Mouse (Mus musculus) embryonic facial prominence, embryonic 13.5 days (tissue): ENCODE data around the gene Kdm2b. TPM values are rescaled to one million over a fixed set of nuclear protein-coding genes. Genes with fewer than 3 reads are reported as not detected.
A peak's percentile ranks its signal among the peaks of the same experiment; 100 is the strongest.

Experiments
- ATAC-seq: fragments of 200-750 bp; cut with Nextera tagmentation; 2 replicates; pipeline ENCODE4 v1.8.0; 2017; ENCODE audit warnings: low read depth; ENCODE audit not compliant: insufficient number of reproducible peaks, insufficient read depth, low FRiP score, low TSS enrichment
- H3K27ac ChIP-seq: fragments of 300-500 bp; sonication (generic); 2 replicates; pipeline ENCODE4 v1.5.1; 2015; ENCODE audit warnings: moderate library complexity, mild to moderate bottlenecking, inconsistent platforms
- H3K27me3 ChIP-seq: fragments of 300-500 bp; sonication (generic); 2 replicates; pipeline ENCODE4 v1.6.1; 2015; ENCODE audit warnings: mild to moderate bottlenecking, inconsistent platforms
- H3K36me3 ChIP-seq: fragments of 300-500 bp; sonication (generic); 2 replicates; pipeline ENCODE4 v1.6.1; 2015; ENCODE audit warnings: mild to moderate bottlenecking, inconsistent platforms
- H3K4me1 ChIP-seq: fragments of 300-500 bp; sonication (generic); 2 replicates; pipeline ENCODE4 v1.6.1; 2015; ENCODE audit warnings: inconsistent platforms
- H3K4me2 ChIP-seq: fragments of 300-500 bp; sonication (generic); 2 replicates; pipeline ENCODE4 v1.6.1; 2015; ENCODE audit warnings: moderate library complexity, mild to moderate bottlenecking, inconsistent platforms
- H3K4me3 ChIP-seq: fragments of 300-500 bp; sonication (generic); 2 replicates; pipeline ENCODE4 v1.5.1; 2015; ENCODE audit warnings: mild to moderate bottlenecking, inconsistent platforms
- H3K9ac ChIP-seq: fragments of 300-500 bp; sonication (generic); 2 replicates; pipeline ENCODE4 v1.6.1; 2015; ENCODE audit warnings: mild to moderate bottlenecking, inconsistent platforms
- H3K9me3 ChIP-seq: fragments of 300-500 bp; sonication (generic); 2 replicates; pipeline ENCODE4 v1.6.1; 2016; ENCODE audit warnings: inconsistent platforms
- WGBS: fragments of 180-500 bp; shearing (Covaris S2); methylation state at CpG from one replicate; pipeline ENCODE4 v1.1.7; 2015; ENCODE audit warnings: mixed read lengths; 5-methylcytosine and 5-hydroxymethylcytosine counted together
- polyA plus RNA-seq: library from polyadenylated mRNA; unstranded; fragments of >200 nt; fragmentation: Nextera tagmentation; extraction: Ambion mirVana; gene quantifications from 2 replicates; pipeline ENCODE4 v1.2.1, GENCODE M21; 2015

Gene Kdm2b
- polyA plus RNA-seq, 1 experiment from 2014 or later: 61.6 TPM

GRCm38 (mm10) chr5:122899777-122900557, 89.7 kb downstream of the Kdm2b start:
- no peaks in the 10 kb centered on the region for H3K36me3 ChIP-seq
- no peaks in the 10 kb centered on the region for H3K27me3 ChIP-seq
- ATAC-seq: peak; percentile 98
- H3K9me3 ChIP-seq: no peaks in the 10 kb centered on the region
- H3K4me1 ChIP-seq: peaks cover 33% of the 10 kb centered on the region
- under 1% methylated on average over 89 of the region's 120 CpGs for WGBS
- peak overlapping the region; percentile 94 for H3K9ac ChIP-seq
- H3K27ac ChIP-seq: peak overlapping the region; percentile 93
- H3K4me2 ChIP-seq: peak overlapping the region; percentile 77
- peak overlapping the region; percentile 85 for H3K4me3 ChIP-seq

GRCm38 (mm10) chr5:122898963-122899776, 90.5 kb downstream of the Kdm2b start:
- Histone ChIP-seq H3K27me3 (no peaks in the 10 kb centered on the region), H3K27ac (peak overlapping the region; percentile 93), H3K9ac (peak overlapping the region; percentile 94), H3K4me3 (peak overlapping the region; percentile 85), H3K4me2 (peak overlapping the region; percentile 77), H3K4me1 (peaks cover 33% of the 10 kb centered on the region), H3K36me3 (no peaks in the 10 kb centered on the region), H3K9me3 (no peaks in the 10 kb centered on the region)
- ATAC-seq: no peak
- 1% methylated on average over 45 of the region's 45 CpGs for WGBS

GRCm38 (mm10) chr5:122898153-122898552, 91.5 kb downstream of the Kdm2b start:
- ATAC-seq: no peak
- no peaks in the 10 kb centered on the region for H3K9me3 ChIP-seq
- H3K9ac ChIP-seq: peak overlapping the region; percentile 94; the same call in 1 of the 2 replicates
- peak overlapping the region; percentile 85 for H3K4me3 ChIP-seq
- no peaks in the 10 kb centered on the region for H3K36me3 ChIP-seq
- H3K4me1 ChIP-seq: peaks cover 30% of the 10 kb centered on the region
- H3K27ac ChIP-seq: no peak overlapping the region
- H3K4me2 ChIP-seq: peak overlapping the region; percentile 77
- no peaks in the 10 kb centered on the region for H3K27me3 ChIP-seq
- WGBS: 73% methylated on average over 6 of the region's 6 CpGs

GRCm38 (mm10) chr5:122894821-122895220, 94.8 kb downstream of the Kdm2b start:
- WGBS: 71% methylated on average over 4 of the region's 4 CpGs

GRCm38 (mm10) chr5:122894007-122894637, 95.5 kb downstream of the Kdm2b start:
- no peak overlapping the region for H3K9ac ChIP-seq
- peaks cover 5% of the 10 kb centered on the region; the same call in 1 of the 2 replicates for H3K36me3 ChIP-seq
- H3K27ac ChIP-seq: no peak overlapping the region
- peaks cover 24% of the 10 kb centered on the region for H3K4me1 ChIP-seq
- no peaks in the 10 kb centered on the region for H3K27me3 ChIP-seq
- no peak overlapping the region for H3K4me3 ChIP-seq
- no peak for ATAC-seq
- 91% methylated on average over 5 of the region's 5 CpGs for WGBS
- H3K9me3 ChIP-seq: no peaks in the 10 kb centered on the region
- H3K4me2 ChIP-seq: no peak overlapping the region

More at GRCm38 (mm10) chr5:122894821-122895220, 94.8 kb downstream of the Kdm2b start:
- no peak for ATAC-seq
- Histone ChIP-seq H3K4me1 (peaks cover 22% of the 10 kb centered on the region), H3K9ac (peak overlapping the region; percentile 55; the same call in 1 of the 2 replicates), H3K36me3 (peaks cover 5% of the 10 kb centered on the region; the same call in 1 of the 2 replicates), H3K9me3 (no peaks in the 10 kb centered on the region), H3K27ac (no peak overlapping the region), H3K4me2 (no peak overlapping the region), H3K27me3 (no peaks in the 10 kb centered on the region), H3K4me3 (no peak overlapping the region)

GRCm38 (mm10) chr5:122893270-122893669, 96.4 kb downstream of the Kdm2b start:
- peaks cover 8% of the 10 kb centered on the region for H3K36me3 ChIP-seq
- H3K27ac ChIP-seq: no peak overlapping the region
- no peaks in the 10 kb centered on the region for H3K9me3 ChIP-seq
- no peak overlapping the region for H3K9ac ChIP-seq
- no peak for ATAC-seq
- H3K4me1 ChIP-seq: peaks cover 23% of the 10 kb centered on the region
- H3K4me2 ChIP-seq: no peak overlapping the region
- WGBS: 96% methylated on average over 6 of the region's 6 CpGs
- no peaks in the 10 kb centered on the region for H3K27me3 ChIP-seq
- H3K4me3 ChIP-seq: no peak overlapping the region

GRCm38 (mm10) chr5:122890396-122890795, 99.2 kb downstream of the Kdm2b start:
- ATAC-seq: no peak
- Histone ChIP-seq H3K27ac (no peak overlapping the region), H3K4me1 (peaks cover 19% of the 10 kb centered on the region; the same call in 1 of the 2 replicates), H3K4me3 (no peak overlapping the region), H3K9me3 (no peaks in the 10 kb centered on the region), H3K9ac (no peak overlapping the region), H3K36me3 (peaks cover 14% of the 10 kb centered on the region), H3K27me3 (no peaks in the 10 kb centered on the region), H3K4me2 (no peak overlapping the region)
- WGBS: 56% methylated on average over 2 of the region's 2 CpGs

GRCm38 (mm10) chr5:122888612-122889214, 100.9 kb downstream of the Kdm2b start:
- Histone ChIP-seq H3K4me1 (peaks cover 20% of the 10 kb centered on the region; the same call in 1 of the 2 replicates), H3K27ac (no peak overlapping the region), H3K9me3 (no peaks in the 10 kb centered on the region), H3K36me3 (peaks cover 19% of the 10 kb centered on the region), H3K27me3 (no peaks in the 10 kb centered on the region), H3K9ac (no peak overlapping the region), H3K4me3 (no peak overlapping the region), H3K4me2 (no peak overlapping the region)
- WGBS: 90% methylated on average over 16 of the region's 16 CpGs
- no peak for ATAC-seq

GRCm38 (mm10) chr5:122887926-122888611, 101.6 kb downstream of the Kdm2b start:
- 77% methylated on average over 8 of the region's 8 CpGs for WGBS
- no peak for ATAC-seq

GRCm38 (mm10) chr5:122887033-122887432, 102.6 kb downstream of the Kdm2b start:
- H3K36me3 ChIP-seq: peaks cover 30% of the 10 kb centered on the region
- H3K27me3 ChIP-seq: no peaks in the 10 kb centered on the region
- no peak overlapping the region for H3K4me2 ChIP-seq
- no peak for ATAC-seq
- H3K27ac ChIP-seq: no peak overlapping the region
- no peaks in the 10 kb centered on the region for H3K9me3 ChIP-seq
- peaks cover 20% of the 10 kb centered on the region; the same call in 1 of the 2 replicates for H3K4me1 ChIP-seq
- H3K9ac ChIP-seq: no peak overlapping the region
- H3K4me3 ChIP-seq: no peak overlapping the region
- WGBS: 88% methylated on average over 9 of the region's 9 CpGs

More at GRCm38 (mm10) chr5:122887926-122888611, 101.6 kb downstream of the Kdm2b start:
- H3K4me2 ChIP-seq: no peak overlapping the region
- no peaks in the 10 kb centered on the region for H3K9me3 ChIP-seq
- no peaks in the 10 kb centered on the region for H3K27me3 ChIP-seq
- H3K36me3 ChIP-seq: peaks cover 21% of the 10 kb centered on the region
- no peak overlapping the region for H3K9ac ChIP-seq
- peaks cover 20% of the 10 kb centered on the region; the same call in 1 of the 2 replicates for H3K4me1 ChIP-seq
- 0 out of 2 replicates have a peak overlapping the region, but pooled peaks have one; percentile 28 for H3K27ac ChIP-seq
- no peak overlapping the region for H3K4me3 ChIP-seq
